Mouse (Mus musculus) forebrain, embryonic 16.5 days (tissue): ENCODE results near the gene Abcg8. TPM values are rescaled to one million over a fixed set of nuclear protein-coding genes. Genes with fewer than 3 reads are reported as not detected.

Experiments
- ATAC-seq: fragments of 200-750 bp; cut with Nextera tagmentation; 2 replicates; pipeline ENCODE4 v1.8.0; 2017; ENCODE audit warnings: mild to moderate bottlenecking, moderate library complexity
- H3K27ac ChIP-seq: fragments of 300-500 bp; sonication (generic); 2 replicates; pipeline ENCODE4 v1.5.1; 2014; ENCODE audit warnings: low read length, control low read depth
- H3K27me3 ChIP-seq: fragments of 300-500 bp; sonication (generic); replicated peaks from 2 replicates; pipeline ENCODE4 v1.6.1; 2014; ENCODE audit warnings: low read length; ENCODE audit not compliant: control insufficient read depth, insufficient read depth
- H3K36me3 ChIP-seq: fragments of 300-500 bp; sonication (generic); 2 replicates; pipeline ENCODE4 v1.6.1; 2014; ENCODE audit not compliant: control insufficient read depth, insufficient read depth
- H3K4me1 ChIP-seq: fragments of 300-500 bp; sonication (generic); replicated peaks from 2 replicates; pipeline ENCODE4 v1.6.1; 2014; ENCODE audit warnings: low read length; ENCODE audit not compliant: control insufficient read depth, insufficient read depth
- H3K4me2 ChIP-seq: fragments of 300-500 bp; sonication (generic); 2 replicates; pipeline ENCODE4 v1.6.1; 2014; ENCODE audit warnings: mild to moderate bottlenecking, low read length, control low read depth
- H3K4me3 ChIP-seq: fragments of 300-500 bp; sonication (generic); replicated peaks from 2 replicates; pipeline ENCODE4 v1.5.1; 2014; ENCODE audit warnings: mild to moderate bottlenecking, low read length, control low read depth
- H3K9ac ChIP-seq: fragments of 300-500 bp; sonication (generic); replicated peaks from 2 replicates; pipeline ENCODE4 v1.6.1; 2014; ENCODE audit warnings: low read depth, low read length, control low read depth
- H3K9me3 ChIP-seq: fragments of 300-500 bp; sonication (generic); 2 replicates; pipeline ENCODE4 v1.6.1; 2016; ENCODE audit warnings: low read length; ENCODE audit not compliant: control insufficient read depth
- WGBS: fragments of 180-500 bp; shearing (Covaris S2); extraction: QIAGEN DNeasy Blood & Tissue Kit; methylation state at CpG from one replicate; pipeline ENCODE4 v1.1.7; 2014; 5-methylcytosine and 5-hydroxymethylcytosine counted together
- polyA plus RNA-seq: library from polyadenylated mRNA; unstranded; fragments of >200 nt; fragmentation: Nextera tagmentation; extraction: Ambion mirVana; gene quantifications from 2 replicates; pipeline ENCODE4 v1.2.1, GENCODE M21; 2015

Abcg8 gene
- polyA plus RNA-seq, 1 experiment from 2014 or later, result not detected

- Histone ChIP-seq H3K27ac (no peak overlapping the region), H3K36me3 (no peaks in the 10 kb centered on the region), H3K4me1 (peaks cover 7% of the 10 kb centered on the region), H3K4me3 (no peak overlapping the region), H3K27me3 (peaks cover 11% of the 10 kb centered on the region), H3K9ac (no peak overlapping the region), H3K9me3 (no peaks in the 10 kb centered on the region), H3K4me2 (no peak overlapping the region)
- ATAC-seq, result no peak
- 8% methylated on average over 7 of the region's 7 CpGs for WGBS
Measured at GRCm38 (mm10) chr17:84674048-84674447, 2.1 kb upstream of the Abcg8 start.

- no peaks in the 10 kb centered on the region for H3K9me3 ChIP-seq
- H3K27ac ChIP-seq, result no peak overlapping the region
- no peak for ATAC-seq
- 63% methylated on average over 4 of the region's 4 CpGs for WGBS
- peaks cover 7% of the 10 kb centered on the region for H3K4me1 ChIP-seq
- H3K36me3 ChIP-seq, result no peaks in the 10 kb centered on the region
- no peak overlapping the region for H3K4me3 ChIP-seq
- H3K4me2 ChIP-seq, result no peak overlapping the region
- peaks cover 11% of the 10 kb centered on the region for H3K27me3 ChIP-seq
- no peak overlapping the region for H3K9ac ChIP-seq
Measured at GRCm38 (mm10) chr17:84675204-84675603, 898 bp upstream of the Abcg8 start.

GRCm38 (mm10) chr17:84677595-84677994 is 1.5 kb downstream of the Abcg8 start:
- H3K4me2 ChIP-seq, result no peak overlapping the region
- no peak for ATAC-seq
- H3K27ac ChIP-seq, result no peak overlapping the region
- no peak overlapping the region for H3K9ac ChIP-seq
- peaks cover 7% of the 10 kb centered on the region for H3K4me1 ChIP-seq
- H3K27me3 ChIP-seq, result peaks cover 11% of the 10 kb centered on the region
- no peak overlapping the region for H3K4me3 ChIP-seq
- WGBS, result 91% methylated on average over 11 of the region's 11 CpGs
- no peaks in the 10 kb centered on the region for H3K36me3 ChIP-seq
- H3K9me3 ChIP-seq, result no peaks in the 10 kb centered on the region

- Histone ChIP-seq H3K36me3 (no peaks in the 10 kb centered on the region), H3K9ac (no peak overlapping the region), H3K4me1 (no peaks in the 10 kb centered on the region), H3K4me3 (no peak overlapping the region), H3K27me3 (no peaks in the 10 kb centered on the region), H3K9me3 (no peaks in the 10 kb centered on the region), H3K27ac (no peak overlapping the region), H3K4me2 (no peak overlapping the region)
- no peak for ATAC-seq
- WGBS, result 78% methylated on average over 3 of the region's 3 CpGs
Measured at GRCm38 (mm10) chr17:84681670-84682069, 5.6 kb downstream of the Abcg8 start.

- Histone ChIP-seq H3K27me3 (no peaks in the 10 kb centered on the region), H3K4me3 (no peak within 1 kb of the TSS), H3K36me3 (no peaks in the 10 kb centered on the region), H3K4me2 (no peak within 1 kb of the TSS), H3K9me3 (no peaks in the 10 kb centered on the region), H3K9ac (no peak within 1 kb of the TSS), H3K4me1 (no peaks in the 10 kb centered on the region), H3K27ac (no peak within 1 kb of the TSS)
- WGBS, result 81% methylated on average over 18 of the region's 18 CpGs
- ATAC-seq, result no peak
Measured at GRCm38 (mm10) chr17:84682734-84683717, 6.9 kb downstream of the Abcg8 start, which contains the start of gene Abcg5. Abcg5 (minus strand) TSS chr17:84683011.

- Histone ChIP-seq H3K27me3 (no peaks in the 10 kb centered on the region), H3K9me3 (no peaks in the 10 kb centered on the region), H3K9ac (no peak overlapping the region), H3K4me3 (no peak overlapping the region), H3K36me3 (no peaks in the 10 kb centered on the region), H3K4me2 (no peak overlapping the region), H3K27ac (no peak overlapping the region), H3K4me1 (no peaks in the 10 kb centered on the region)
- ATAC-seq, result no peak
- 55% methylated on average over 6 of the region's 6 CpGs for WGBS
Measured at GRCm38 (mm10) chr17:84684284-84684683, 8.2 kb downstream of the Abcg8 start.

- H3K9ac ChIP-seq, result no peak overlapping the region
- 83% methylated on average over 4 of the region's 4 CpGs for WGBS
- no peak overlapping the region for H3K27ac ChIP-seq
- no peaks in the 10 kb centered on the region for H3K27me3 ChIP-seq
- no peaks in the 10 kb centered on the region for H3K4me1 ChIP-seq
- no peak for ATAC-seq
- H3K36me3 ChIP-seq, result no peaks in the 10 kb centered on the region
- H3K9me3 ChIP-seq, result no peaks in the 10 kb centered on the region
- no peak overlapping the region for H3K4me2 ChIP-seq
- H3K4me3 ChIP-seq, result no peak overlapping the region
Measured at GRCm38 (mm10) chr17:84685286-84685685, 9.2 kb downstream of the Abcg8 start.

- H3K4me2 ChIP-seq, result no peak overlapping the region
- WGBS, result 72% methylated on average over 5 of the region's 5 CpGs
- no peak for ATAC-seq
Measured at GRCm38 (mm10) chr17:84687994-84688393, 11.9 kb downstream of the Abcg8 start.

GRCm38 (mm10) chr17:84688834-84689233 is 12.7 kb downstream of the Abcg8 start:
- Histone ChIP-seq H3K36me3 (no peaks in the 10 kb centered on the region), H3K27me3 (no peaks in the 10 kb centered on the region), H3K4me1 (no peaks in the 10 kb centered on the region), H3K9me3 (no peaks in the 10 kb centered on the region), H3K4me3 (no peak overlapping the region), H3K27ac (no peak overlapping the region), H3K9ac (no peak overlapping the region), H3K4me2 (no peak overlapping the region)
- 91% methylated on average over 11 of the region's 11 CpGs for WGBS
- no peak for ATAC-seq

More at GRCm38 (mm10) chr17:84687994-84688393, 11.9 kb downstream of the Abcg8 start:
- Histone ChIP-seq H3K36me3 (no peaks in the 10 kb centered on the region), H3K27me3 (no peaks in the 10 kb centered on the region), H3K4me3 (no peak overlapping the region), H3K27ac (no peak overlapping the region), H3K9ac (no peak overlapping the region), H3K9me3 (no peaks in the 10 kb centered on the region), H3K4me1 (no peaks in the 10 kb centered on the region)
